18 mouse cellular contexts compared by ENCODE assay signal in the genomic region with DNA sequence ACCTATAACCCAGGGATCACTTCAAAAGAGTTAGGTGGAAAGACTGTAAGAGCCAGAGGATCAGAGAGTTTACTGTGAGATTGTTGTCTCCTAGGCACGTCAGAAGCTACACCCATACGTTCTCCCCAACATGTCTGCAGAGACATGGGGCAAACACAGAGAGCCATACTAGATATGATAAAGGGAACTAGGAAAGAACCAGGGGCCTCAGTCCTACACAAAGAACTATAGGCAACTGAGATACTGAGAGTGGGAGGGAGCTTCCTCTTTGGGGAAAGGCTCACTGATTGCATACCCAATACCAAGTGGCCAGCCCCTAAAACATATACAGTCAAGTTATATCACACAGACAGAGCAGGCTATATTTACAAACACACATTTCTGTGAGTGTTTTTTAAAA. TPM values are rescaled to one million over a fixed set of nuclear protein-coding genes. Genes with fewer than 3 reads are reported as not detected.
"Had no signal": no experiment of that assay in that cellular context is flagged by ENCODE, and none has a peak within 500 bp of the region (broad histone marks: within the 10 kb centered on the region; RNA-seq: fewer than 3 reads in every experiment).

No protein-coding gene starts in this region.

- DNase-seq: kidney, adult 2 months; kidney, postnatal 25 days; liver, embryonic 13.5 days; liver, postnatal 0 days; lung, postnatal 14 days; retina, postnatal 1 day; right cerebral cortex, postnatal 4 days; thymus, postnatal 36 days had no signal

- H3K4me2 ChIP-seq: limb, embryonic 15.5 days; liver, embryonic 13.5 days; lung, embryonic 15.5 days; midbrain, embryonic 15.5 days; neural tube, embryonic 13.5 days had no signal

- H3K36me3 ChIP-seq: lung, embryonic 15.5 days; midbrain, embryonic 10.5 days; midbrain, embryonic 15.5 days had no signal

- H3K4me3 ChIP-seq: left cerebral cortex, adult 2 months; limb, embryonic 15.5 days; liver, embryonic 13.5 days; lung, embryonic 15.5 days; midbrain, embryonic 10.5 days; midbrain, embryonic 15.5 days; neural tube, embryonic 13.5 days had no signal

- H3K4me1 ChIP-seq: limb, embryonic 15.5 days; liver, embryonic 13.5 days; lung, embryonic 15.5 days had no signal

- H3K27me3 ChIP-seq: limb, embryonic 15.5 days; liver, embryonic 13.5 days; lung, embryonic 15.5 days; midbrain, embryonic 15.5 days; neural tube, embryonic 13.5 days had no signal

- H3K9me3 ChIP-seq: limb, embryonic 15.5 days; liver, embryonic 13.5 days; lung, embryonic 15.5 days; midbrain, embryonic 10.5 days; midbrain, embryonic 15.5 days; neural tube, embryonic 13.5 days had no signal

- H3K9ac ChIP-seq: limb, embryonic 15.5 days; liver, embryonic 13.5 days; liver, postnatal 0 days; lung, embryonic 15.5 days; midbrain, embryonic 15.5 days; neural tube, embryonic 13.5 days had no signal

- ATAC-seq: liver, postnatal 0 days; midbrain, embryonic 15.5 days had no signal

- H3K27ac ChIP-seq: left cerebral cortex, adult 2 months; limb, embryonic 15.5 days; liver, embryonic 13.5 days; lung, embryonic 15.5 days; midbrain, embryonic 10.5 days; midbrain, embryonic 15.5 days; neural tube, embryonic 13.5 days had no signal

RNA-seq across cellular contexts. Expression of a gene that starts 9.0 kb away (rescaled TPM):
- total RNA-seq: layer of hippocampus, postnatal 25 days; left cerebral cortex, adult 2 months; left cerebral cortex, postnatal 14 days had no signal
- polyA plus RNA-seq: kidney, adult 2 months; kidney, embryonic 16.5 days; liver, embryonic 13.5 days; midbrain, embryonic 10.5 days; spleen, adult 2 months had no signal
